Mouse (Mus musculus) Patski (cell line): ENCODE measurements around the gene Slc3a2. TPM values are rescaled to one million over a fixed set of nuclear protein-coding genes. Genes with fewer than 3 reads are reported as not detected.

Source experiments
- ATAC-seq: fragments of 100-300 bp; one replicate; pipeline ENCODE4 v1.8.0; 2021
- CTCF ChIA-PET: fragments of 350-600 bp; sonication (Branson Sonifier 250); formaldehyde crosslinking; loops from one replicate; lab custom pipeline; 2022; ENCODE audit warnings: inconsistent platforms; lab: Charles Lee
- POLR2A ChIA-PET: fragments of 350-600 bp; sonication (Branson Sonifier 250); formaldehyde crosslinking; loops from one replicate; lab custom pipeline; 2022; ENCODE audit warnings: antibody characterized with exemption, inconsistent platforms; lab: Charles Lee
- DNase-seq: peaks from one replicate; pipeline ENCODE4 v3.0.0-alpha.2; 2011; ENCODE audit warnings: low read depth, low spot score
- H3K27me3 ChIP-seq: fragments of 371-371 bp; one replicate; pipeline ENCODE4 v1.5.1; 2021
- CTCF ChIP-seq: fragments of 100-300 bp; IDR thresholded peaks from one replicate; pipeline ENCODE4 v1.5.1; 2021
- in situ Hi-C: fragments of 300-500 bp; cut with MboI; formaldehyde crosslinking; loops from 3 replicates; pipeline ENCODE4 v1.11.1; 2018; ENCODE audit warnings: low pct_unique_long_range_greater_than_20kb, mixed read lengths
- polyA plus RNA-seq: library from polyadenylated mRNA; unstranded; gene quantifications from one replicate; pipeline ENCODE4 v1.2.3, GENCODE M21; 2021

Slc3a2 gene
- polyA plus RNA-seq, 1 experiment from 2014 or later: 807 TPM

DNA sequence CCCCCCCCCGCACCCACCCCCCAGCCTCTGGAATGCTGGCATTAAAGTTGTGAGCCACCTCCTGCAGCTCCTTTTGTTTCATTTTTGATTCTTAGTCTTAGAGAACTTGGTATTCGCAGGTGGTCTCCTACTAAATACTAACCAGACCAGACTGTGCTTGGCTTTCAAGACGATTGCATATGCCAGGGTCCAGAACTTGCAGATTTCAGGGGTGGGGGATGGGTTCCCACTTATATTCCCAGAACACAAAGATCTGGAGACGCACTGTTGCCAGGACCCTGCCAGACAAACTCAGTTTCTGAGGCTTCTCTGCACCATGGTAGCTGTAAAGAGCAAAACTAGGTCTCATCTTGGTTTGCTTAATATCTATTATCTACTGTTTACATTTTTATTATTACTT lies 19.6 kb downstream of the Slc3a2 start:
- no peaks in the 10 kb centered on the region for H3K27me3 ChIP-seq
- in situ Hi-C loops: loop anchor here (25.0 kb wide), 1 partner anchor 1184 kb away; the partner anchor contains the start of gene Incenp
- ChIA-PET CTCF (interaction anchor here (0.9 to 1.9 kb wide), 2 partner anchors 10 to 15 kb away, joined by 3 to 15 read pairs; no protein-coding TSS in a partner anchor), POLR2A (interaction anchor here (1.2 to 3.3 kb wide), 2 partner anchors 11 to 19 kb away, joined by 8 to 19 read pairs; no protein-coding TSS in a partner anchor)
- TF ChIP-seq CTCF: no peak
- ATAC-seq: no peak
- DNase-seq: no peak

DNA sequence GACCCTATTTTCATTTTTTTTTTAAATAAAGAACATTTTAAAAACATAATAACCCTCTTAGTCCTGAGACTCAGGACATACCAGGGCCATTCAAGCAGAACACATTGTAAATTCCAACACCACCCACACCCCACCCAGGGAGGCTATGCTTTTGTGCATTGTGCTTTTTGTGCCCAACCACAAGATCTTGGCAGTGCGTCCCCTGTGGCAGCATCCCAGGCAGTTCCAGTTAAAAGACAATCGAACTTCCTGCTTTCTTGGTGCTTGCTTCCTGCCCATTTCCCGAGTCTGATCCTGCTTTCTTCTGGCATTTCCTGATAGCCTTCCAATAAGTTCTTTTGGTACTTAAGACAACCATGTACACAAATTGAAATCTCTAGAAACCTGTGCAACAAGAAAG lies 20.7 kb downstream of the Slc3a2 start:
- TF ChIP-seq CTCF: peak; percentile 47
- DNase-seq: peak; percentile 89
- H3K27me3 ChIP-seq: no peaks in the 10 kb centered on the region
- ChIA-PET CTCF (no interaction called here), POLR2A (interaction anchor here (1.2 to 3.3 kb wide), 3 partner anchors 8 to 20 kb away, joined by 3 to 19 read pairs (median 8); no protein-coding TSS in a partner anchor)
- in situ Hi-C loops: loop anchor here (25.0 kb wide), 1 partner anchor 1185 kb away; the partner anchor contains the start of gene Incenp
- peak; percentile 81 for ATAC-seq

DNA sequence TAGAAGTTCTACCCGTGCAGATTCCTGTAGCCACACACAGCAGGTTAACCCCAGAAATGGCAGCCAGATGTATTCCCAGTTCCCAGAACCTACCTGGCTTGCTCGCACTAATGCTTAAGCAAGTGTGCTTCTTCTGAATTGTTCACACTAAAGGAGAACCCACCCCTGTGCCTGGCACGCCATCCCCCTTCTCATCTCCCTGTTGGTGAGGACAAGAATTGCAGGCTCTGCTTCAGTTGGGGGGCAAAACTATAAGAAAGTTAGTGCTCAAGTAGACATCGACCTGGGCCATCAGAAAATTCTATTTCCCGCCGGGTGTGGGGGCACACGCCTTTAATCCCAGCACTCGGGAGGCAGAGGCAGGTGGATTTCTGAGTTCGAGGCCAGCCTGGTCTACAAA lies 23.5 kb downstream of the Slc3a2 start:
- in situ Hi-C loops: loop anchor here (25.0 kb wide), 1 partner anchor 1188 kb away; the partner anchor contains the start of gene Incenp
- no peaks in the 10 kb centered on the region for H3K27me3 ChIP-seq
- no peak for DNase-seq
- POLR2A ChIA-PET: interaction anchor here (1.9 kb wide), 1 partner anchor 14 kb away, joined by 7 read pairs; no protein-coding TSS in a partner anchor
- ATAC-seq: no peak
- peak; percentile 14 for TF ChIP-seq CTCF
- CTCF ChIA-PET: interaction anchor here (1.6 to 3.2 kb wide), 2 partner anchors 16 to 19 kb away, joined by 4 to 11 read pairs; no protein-coding TSS in a partner anchor

DNA sequence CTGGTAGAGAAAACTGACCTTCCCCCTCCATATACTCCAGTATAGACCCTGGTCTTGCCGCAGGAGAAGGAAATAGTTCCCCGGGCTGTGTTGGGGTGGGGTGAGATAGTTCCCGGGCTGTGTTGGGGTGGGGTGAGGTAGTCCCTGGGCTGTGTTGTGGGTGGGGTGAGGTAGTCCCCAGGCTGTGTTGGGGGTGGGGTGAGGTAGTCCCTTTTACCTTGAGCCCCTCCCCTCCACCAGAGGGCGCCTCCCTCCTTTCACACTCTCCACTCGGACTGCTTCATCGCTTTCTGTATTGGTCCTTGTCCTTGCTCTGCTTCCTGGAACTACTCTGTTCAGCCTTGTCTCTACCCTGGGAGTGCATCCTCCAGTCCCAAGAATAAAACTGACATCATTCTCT lies 27.8 kb downstream of the Slc3a2 start:
- peak; percentile 57 for ATAC-seq
- POLR2A ChIA-PET: no interaction called here

DNA sequence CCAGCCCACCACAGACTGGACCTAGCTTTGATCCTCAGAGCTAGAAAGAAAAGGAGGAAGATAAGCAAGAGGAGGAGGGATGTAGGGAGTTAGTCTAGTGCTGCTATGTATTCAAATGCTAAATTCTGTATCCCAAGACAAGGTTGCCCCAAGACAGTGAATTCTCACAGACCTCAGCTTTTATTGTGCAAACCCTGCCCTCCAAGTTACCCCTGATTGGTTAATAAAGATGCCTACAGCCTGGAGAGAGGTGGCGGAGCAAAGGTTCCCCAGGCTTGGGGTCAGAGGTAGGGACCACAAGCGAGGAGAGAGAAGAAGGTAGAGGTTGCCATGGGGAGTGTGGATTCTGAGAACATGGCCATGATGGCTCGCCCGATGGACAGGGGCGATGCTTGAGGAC lies 30.4 kb downstream of the Slc3a2 start:
- no peak for TF ChIP-seq CTCF
- DNase-seq (no peak), ATAC-seq (no peak)
- POLR2A ChIA-PET: interaction anchor here (0.6 to 1.0 kb wide), 2 partner anchors 21 to 70 kb away, joined by 3 read pairs; no protein-coding TSS in a partner anchor
- in situ Hi-C loops: no loop called here
- H3K27me3 ChIP-seq: no peaks in the 10 kb centered on the region
- CTCF ChIA-PET: interaction anchor here (0.8 to 3.2 kb wide), 4 partner anchors 9 to 28 kb away, joined by 3 to 10 read pairs (median 6); no protein-coding TSS in a partner anchor

More for the DNA sequence above, 27.8 kb downstream of the Slc3a2 start:
- no peaks in the 10 kb centered on the region for H3K27me3 ChIP-seq
- in situ Hi-C loops: no loop called here
- no peak for DNase-seq
- CTCF ChIA-PET: no interaction called here
- peak; percentile 60 for TF ChIP-seq CTCF

DNA sequence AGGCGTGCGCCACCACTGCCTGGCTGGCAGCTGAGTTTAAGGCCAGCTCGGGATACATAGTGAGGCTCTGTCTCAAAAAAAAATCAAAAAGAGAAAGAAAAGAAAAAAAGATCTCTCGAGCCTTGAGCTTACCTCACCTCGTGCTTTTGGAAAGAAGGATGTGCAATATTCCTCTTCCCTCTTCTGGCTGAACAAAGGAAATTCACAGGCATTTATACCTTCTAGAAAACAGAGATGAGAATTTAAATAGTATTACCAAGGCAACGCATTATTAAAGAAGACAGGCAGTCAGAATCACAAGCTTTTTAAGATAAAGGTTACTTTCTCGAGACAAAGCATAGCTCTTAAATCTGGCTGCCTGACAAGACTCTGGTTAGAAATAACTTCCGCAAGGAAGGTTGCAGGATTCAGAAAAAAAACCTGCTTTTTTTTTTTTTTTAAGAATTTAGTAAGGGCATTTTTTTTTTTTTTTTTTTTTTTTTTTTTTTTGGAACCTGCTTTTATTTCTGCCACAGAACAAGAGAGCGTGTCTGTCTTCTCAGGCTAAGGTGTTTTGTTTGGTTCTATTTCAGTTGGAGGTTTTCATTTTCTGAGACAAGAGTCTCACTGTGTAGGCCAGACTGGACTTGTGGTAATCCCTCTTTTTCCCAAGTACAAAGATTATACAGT lies 31.2 kb downstream of the Slc3a2 start:
- CTCF ChIA-PET: interaction anchor here (0.8 to 3.2 kb wide), 8 partner anchors 9 to 28 kb away, joined by 3 to 10 read pairs (median 3); no protein-coding TSS in a partner anchor
- in situ Hi-C loops: no loop called here
- POLR2A ChIA-PET: interaction anchor here (0.6 to 1.6 kb wide), 4 partner anchors 9 to 365 kb away, joined by 3 to 7 read pairs (median 4); no protein-coding TSS in a partner anchor
- no peaks in the 10 kb centered on the region for H3K27me3 ChIP-seq
- TF ChIP-seq CTCF: no peak
- no peak for DNase-seq
- ATAC-seq: no peak

DNA sequence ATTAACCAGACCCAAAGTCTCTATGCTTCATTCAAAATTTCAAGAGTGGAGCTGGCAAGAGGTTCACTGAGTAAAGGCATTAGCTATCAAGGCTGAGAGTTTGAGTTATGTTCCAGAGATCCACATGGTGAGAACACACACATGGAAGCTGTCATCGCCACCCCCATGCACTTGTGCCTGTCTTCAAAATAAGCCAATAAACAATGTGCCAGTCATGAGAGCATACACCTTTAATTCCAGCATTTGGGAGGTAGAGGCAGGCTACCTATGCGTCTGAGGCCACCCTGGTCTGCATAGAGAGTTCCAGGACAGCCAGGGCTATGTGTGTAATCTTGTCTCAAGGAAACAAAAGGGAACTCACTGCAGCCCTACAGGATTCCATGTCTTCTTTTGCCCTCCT lies 39.5 kb downstream of the Slc3a2 start:
- in situ Hi-C loops: no loop called here
- no peak for ATAC-seq
- no peak for TF ChIP-seq CTCF
- ChIA-PET POLR2A (interaction anchor here (0.6 to 1.2 kb wide), 2 partner anchors 8 to 30 kb away, joined by 3 to 7 read pairs; no protein-coding TSS in a partner anchor), CTCF (interaction anchor here (0.9 to 2.8 kb wide), 12 partner anchors 8 to 116 kb away, joined by 3 to 41 read pairs (median 4); no protein-coding TSS in a partner anchor)
- no peaks in the 10 kb centered on the region for H3K27me3 ChIP-seq
- no peak for DNase-seq

DNA sequence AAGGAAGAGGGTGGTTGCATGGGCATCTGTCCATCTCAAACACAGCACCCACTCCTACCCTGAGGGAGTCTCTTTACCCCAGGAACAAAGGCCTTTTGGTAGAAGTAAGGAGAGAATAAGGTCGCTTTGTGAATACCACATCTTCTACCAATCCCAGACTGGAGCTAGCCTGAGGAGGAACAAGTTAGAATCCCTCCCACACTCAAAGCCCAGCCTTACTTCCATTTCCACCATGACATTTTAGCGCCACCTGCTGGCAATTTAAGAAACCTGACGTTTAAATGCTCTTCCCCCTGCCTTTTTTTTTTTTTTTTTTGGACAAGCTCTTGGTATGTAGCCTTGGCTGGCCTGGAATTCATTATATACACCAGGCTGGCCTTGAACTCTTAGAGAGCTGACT lies 40.2 kb downstream of the Slc3a2 start:
- peak; percentile 46 for DNase-seq
- POLR2A ChIA-PET: interaction anchor here (0.6 to 1.2 kb wide), 2 partner anchors 9 to 31 kb away, joined by 3 to 7 read pairs; no protein-coding TSS in a partner anchor
- TF ChIP-seq CTCF: peak; percentile 83
- H3K27me3 ChIP-seq: no peaks in the 10 kb centered on the region
- CTCF ChIA-PET: interaction anchor here (0.6 to 2.8 kb wide), 13 partner anchors 9 to 115 kb away, joined by 3 to 41 read pairs (median 4); no protein-coding TSS in a partner anchor
- peak; percentile 58 for ATAC-seq
- in situ Hi-C loops: no loop called here

DNA sequence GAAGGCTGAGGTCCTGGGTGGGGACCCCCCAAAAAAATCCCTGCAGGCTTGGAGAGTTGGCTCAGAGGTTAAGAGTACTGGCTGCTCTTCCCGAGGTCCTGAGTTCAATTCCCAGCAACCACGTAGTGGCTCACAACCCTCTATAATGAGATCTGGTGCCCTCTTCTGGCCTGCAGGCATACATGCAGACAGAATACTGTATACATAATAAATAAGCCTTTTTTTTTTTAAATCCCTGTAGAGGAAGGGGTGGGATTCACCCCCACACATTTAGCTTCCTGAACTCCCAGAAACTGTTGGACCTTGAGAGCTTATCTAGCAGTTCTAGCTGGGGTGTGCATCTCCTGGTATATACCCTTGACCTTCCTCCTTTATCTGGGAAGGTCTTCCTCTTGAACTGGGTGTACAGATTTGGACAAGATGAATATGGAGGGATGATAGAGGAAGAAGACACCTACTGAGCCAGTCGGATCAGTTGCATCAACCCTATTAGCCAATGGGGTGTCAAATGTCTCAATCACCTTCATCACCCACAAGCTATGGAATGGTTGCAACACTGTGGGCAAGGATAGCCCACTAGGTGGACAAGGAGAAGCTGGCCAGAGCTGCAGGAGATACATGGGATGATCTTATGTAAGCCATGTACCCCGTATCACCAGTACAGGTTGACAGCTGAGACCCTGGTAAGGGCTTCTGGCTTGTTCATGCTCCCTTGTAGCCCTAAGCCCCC lies 41.4 kb downstream of the Slc3a2 start:
- H3K27me3 ChIP-seq: no peaks in the 10 kb centered on the region
- in situ Hi-C loops: no loop called here
- ChIA-PET CTCF (interaction anchor here (0.7 to 2.8 kb wide), 8 partner anchors 8 to 106 kb away, joined by 3 to 41 read pairs (median 3); no protein-coding TSS in a partner anchor), POLR2A (interaction anchor here (0.6 to 1.1 kb wide), 3 partner anchors 30 to 105 kb away, joined by 3 to 4 read pairs (median 3); no protein-coding TSS in a partner anchor)
- ATAC-seq (no peak), DNase-seq (no peak)
- TF ChIP-seq CTCF: no peak
